ENCODE assay signal across 9 mouse cellular contexts in the genomic region with DNA sequence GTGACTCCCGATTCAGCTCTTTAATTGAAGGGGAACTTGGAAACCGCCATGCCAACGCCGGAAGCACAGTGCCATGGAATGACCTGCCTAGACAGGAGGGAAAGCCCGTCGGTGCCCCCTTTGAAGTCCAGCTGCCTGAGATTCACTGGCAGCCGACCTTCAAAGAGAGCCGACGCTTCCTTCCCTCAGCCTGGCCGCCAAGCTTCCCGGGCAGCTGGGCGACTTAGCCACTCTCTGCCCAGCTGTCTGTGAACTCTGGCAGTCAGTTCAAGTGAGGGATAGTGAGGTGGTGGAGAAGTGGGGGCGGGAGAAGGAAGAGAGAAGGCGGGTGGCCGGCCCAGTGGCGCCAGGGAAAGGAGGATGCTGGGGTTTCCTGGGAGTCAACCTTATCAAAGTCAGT.
DNase-seq lines count a peak whose midpoint lies in the region; ATAC-seq and TF ChIP-seq lines count a peak whose summit lies in the region.
"Had no signal": no experiment of that assay in that cellular context is flagged by ENCODE, and none has a peak within 500 bp of the region (broad histone marks: within the 10 kb centered on the region; RNA-seq: fewer than 3 reads in every experiment).

No protein-coding gene starts in this region.

- 60% methylated on average over 16 of the region's 16 CpGs for WGBS in midbrain, postnatal 0 days

- H3K4me2 ChIP-seq in midbrain, postnatal 0 days (ENCODE audit: low read depth, low read length, poor library complexity, severe bottlenecking) = no peak overlapping the region

- peak overlapping the region; percentile 72 for H3K27ac ChIP-seq in gastrocnemius, adult 2 months
- H3K27ac ChIP-seq in midbrain, postnatal 0 days (ENCODE audit: low read depth, low read length) = no peak overlapping the region

- intact Hi-C loops in gastrocnemius, adult 2 months (cut with DNase I) = loop anchor here (5.0 kb wide), 1 partner anchor 58 kb away; no protein-coding TSS in a partner anchor

- H3K4me1 ChIP-seq in midbrain, postnatal 0 days (ENCODE audit: insufficient read depth, low read length) = no peaks in the 10 kb centered on the region

- peak; percentile 7 for DNase-seq in ovary, adult 18-20 months (ENCODE audit: low spot score)
- DNase-seq in ovary, postnatal 10 days (ENCODE audit: low spot score) = no peak
- DNase-seq in gastrocnemius, adult 2 months = peak; percentile 82
- peak; percentile 28 for DNase-seq in kidney, postnatal 14 days
- peak; percentile 36 for DNase-seq in midbrain, postnatal 0 days (ENCODE audit: low spot score)
- no peak for DNase-seq in layer of hippocampus, postnatal 36 days

- H3K9me3 ChIP-seq in midbrain, postnatal 0 days (ENCODE audit: low read length) = no peaks in the 10 kb centered on the region

- H3K27me3 ChIP-seq in midbrain, postnatal 0 days (ENCODE audit: insufficient read depth, low read length) = no peaks in the 10 kb centered on the region
- H3K27me3 ChIP-seq: Patski had no signal

- no peak for ATAC-seq in midbrain, postnatal 0 days (ENCODE audit: low FRiP score)
- no peak for ATAC-seq in cerebellum, adult (ENCODE audit: insufficient number of reproducible peaks, low FRiP score, low TSS enrichment)
- no peak for ATAC-seq in megakaryocyte, adult 5-6 weeks (ENCODE audit: poor library complexity, severe bottlenecking)
- ATAC-seq: Patski had no signal

- no peak overlapping the region for H3K9ac ChIP-seq in midbrain, postnatal 0 days (replicated peaks; ENCODE audit: low read length, poor library complexity, severe bottlenecking)

- TF ChIP-seq CTCF in gastrocnemius, adult 2 months (IDR thresholded peaks at IDR 0.05) = no peak
- no peak for TF ChIP-seq CTCF in midbrain, postnatal 0 days (IDR thresholded peaks at IDR 0.05)

- H3K4me3 ChIP-seq in gastrocnemius, adult 2 months = peak overlapping the region; percentile 46
- no peak overlapping the region for H3K4me3 ChIP-seq in midbrain, postnatal 0 days (ENCODE audit: low read depth, low read length)

- H3K36me3 ChIP-seq in midbrain, postnatal 0 days (ENCODE audit: insufficient read depth, low read length) = no peaks in the 10 kb centered on the region

Comparison
In these comparisons a context has a peak if more than half of its experiments do, and no peak if none do; other contexts are left out.
1. DNase-seq: peak in ovary, adult 18-20 months (single experiment), gastrocnemius, adult 2 months (single experiment), kidney, postnatal 14 days (single experiment) and midbrain, postnatal 0 days (single experiment); none in ovary, postnatal 10 days (single experiment) and layer of hippocampus, postnatal 36 days (0 of 2).